ENCODE assay signal across 8 mouse cellular contexts in genomic region chr15:102106754-102107456, GRCm38 (mm10). TPM values are rescaled to one million over a fixed set of nuclear protein-coding genes. Genes with fewer than 3 reads are reported as not detected.
DNase-seq lines count a peak whose midpoint lies in the region; ATAC-seq and TF ChIP-seq lines count a peak whose summit lies in the region.

No protein-coding gene starts in this region.

- peak overlapping the region; percentile 48 for H3K4me3 ChIP-seq in hindbrain, embryonic 10.5 days
- peak overlapping the region; percentile 40 for H3K4me3 ChIP-seq in liver, embryonic 15.5 days (replicated peaks)
- peak overlapping the region; percentile 14 for H3K4me3 ChIP-seq in stomach, postnatal 0 days (ENCODE audit: low read depth, low read length)

- peaks cover 18% of the 10 kb centered on the region; the same call in 1 of the 2 replicates for H3K36me3 ChIP-seq in hindbrain, embryonic 10.5 days
- H3K36me3 ChIP-seq in liver, embryonic 15.5 days (replicated peaks) = no peaks in the 10 kb centered on the region; the same call in 1 of the 2 replicates
- peaks cover 25% of the 10 kb centered on the region; the same call in 1 of the 2 replicates for H3K36me3 ChIP-seq in stomach, postnatal 0 days (ENCODE audit: control insufficient read depth, insufficient read depth, low read length)

- no peak for TF ChIP-seq CTCF in stomach, postnatal 0 days (IDR thresholded peaks at IDR 0.05; ENCODE audit: low read depth)

- WGBS in hindbrain, embryonic 10.5 days = 8% methylated on average over 38 of the region's 38 CpGs
- WGBS in liver, embryonic 15.5 days (ENCODE audit: insufficient replicate concordance) = 25% methylated on average over 38 of the region's 38 CpGs
- 33% methylated on average over 38 of the region's 38 CpGs for WGBS in stomach, postnatal 0 days

- no peak for TF ChIP-seq EP300 in stomach, postnatal 0 days (optimal IDR thresholded peaks at IDR 0.05)

- H3K4me1 ChIP-seq in hindbrain, embryonic 10.5 days (replicated peaks) = peaks cover 78% of the 10 kb centered on the region
- peaks cover 47% of the 10 kb centered on the region for H3K4me1 ChIP-seq in liver, embryonic 15.5 days (replicated peaks)
- H3K4me1 ChIP-seq in stomach, postnatal 0 days (replicated peaks; ENCODE audit: control insufficient read depth, insufficient read depth) = peaks cover 14% of the 10 kb centered on the region

- H3K9me3 ChIP-seq in hindbrain, embryonic 10.5 days = no peaks in the 10 kb centered on the region
- no peaks in the 10 kb centered on the region for H3K9me3 ChIP-seq in liver, embryonic 15.5 days (replicated peaks)
- H3K9me3 ChIP-seq in stomach, postnatal 0 days (ENCODE audit: control insufficient read depth, low read length) = no peaks in the 10 kb centered on the region

- H3K27me3 ChIP-seq in hindbrain, embryonic 10.5 days (ENCODE audit: insufficient read depth, poor library complexity, severe bottlenecking) = peaks cover 66% of the 10 kb centered on the region
- peaks cover 60% of the 10 kb centered on the region for H3K27me3 ChIP-seq in liver, embryonic 15.5 days
- H3K27me3 ChIP-seq in stomach, postnatal 0 days (ENCODE audit: control insufficient read depth, insufficient read depth, low read length) = no peaks in the 10 kb centered on the region

- ATAC-seq in liver, embryonic 15.5 days (ENCODE audit: insufficient read depth) = no peak
- ATAC-seq in stomach, postnatal 0 days (ENCODE audit: low FRiP score, low TSS enrichment) = no peak

- peak overlapping the region; percentile 62 for H3K4me2 ChIP-seq in liver, embryonic 15.5 days
- H3K4me2 ChIP-seq in stomach, postnatal 0 days (replicated peaks; ENCODE audit: low read depth) = peak overlapping the region; percentile 50

- peak; percentile 54 for DNase-seq in adrenal gland, postnatal 25 days
- no peak for DNase-seq in adrenal gland, adult 18-20 months (ENCODE audit: low spot score in 2 of 2)
- peak; percentile 53 for DNase-seq in thymus, postnatal 4 days
- no peak for DNase-seq in thymus, postnatal 36 days
- DNase-seq in hindbrain, embryonic 10.5 days (ENCODE audit: low spot score) = peak; percentile 38
- peak; percentile 83 for DNase-seq in stomach, postnatal 0 days (ENCODE audit: low spot score)
- no peak for DNase-seq in left cerebral cortex, adult 18-20 months (ENCODE audit: low spot score in 2 of 2)

- no peak overlapping the region for H3K9ac ChIP-seq in liver, embryonic 15.5 days
- H3K9ac ChIP-seq in stomach, postnatal 0 days (ENCODE audit: low read length) = no peak overlapping the region

- H3K27ac ChIP-seq in hindbrain, embryonic 10.5 days = 0 out of 2 replicates have a peak overlapping the region, but pooled peaks have one; percentile 8
- H3K27ac ChIP-seq in liver, embryonic 15.5 days (replicated peaks) = no peak overlapping the region
- no peak overlapping the region for H3K27ac ChIP-seq in stomach, postnatal 0 days (replicated peaks)

RNA-seq across cellular contexts. Expression of gene Tns2, which starts 6.7 kb away (rescaled TPM):
- total RNA-seq in adrenal gland, postnatal 25 days (2021) = 75.2 and 78.7 TPM in 2 replicates
- total RNA-seq in adrenal gland, adult 18-20 months (2021) = 10 to 100 TPM; 76.9 to 89.5 TPM
- 11.8 and 13.8 TPM in 2 replicates for polyA plus RNA-seq in hindbrain, embryonic 10.5 days (2016; fragmentation: Nextera tagmentation; extraction: Ambion mirVana)
- polyA plus RNA-seq in liver, embryonic 15.5 days (2015; fragmentation: Nextera tagmentation; extraction: Ambion mirVana) = 4.7 and 5.4 TPM in 2 replicates
- polyA plus RNA-seq in stomach, postnatal 0 days (2015; fragmentation: Nextera tagmentation; extraction: Ambion mirVana) = 11.9 and 15.5 TPM in 2 replicates
- 10 to 100 TPM; 16.0 to 21.8 TPM for total RNA-seq in left cerebral cortex, adult 18-20 months (2021)

RNA-seq across cellular contexts. Expression of gene Spryd3, which starts 29.1 kb away (rescaled TPM):
- total RNA-seq in adrenal gland, postnatal 25 days (2021) = 29.4 and 40.3 TPM in 2 replicates
- 10 to 100 TPM; 33.0 to 36.9 TPM for total RNA-seq in adrenal gland, adult 18-20 months (2021)
- 14.6 and 17.6 TPM in 2 replicates for polyA plus RNA-seq in hindbrain, embryonic 10.5 days (2016; fragmentation: Nextera tagmentation; extraction: Ambion mirVana)
- polyA plus RNA-seq in liver, embryonic 15.5 days (2015; fragmentation: Nextera tagmentation; extraction: Ambion mirVana) = 12.9 and 14.6 TPM in 2 replicates
- polyA plus RNA-seq in stomach, postnatal 0 days (2015; fragmentation: Nextera tagmentation; extraction: Ambion mirVana) = 28.5 and 29.0 TPM in 2 replicates
- total RNA-seq in left cerebral cortex, adult 18-20 months (2021) = 100 to 1,000 TPM; 153 to 163 TPM

RNA-seq across cellular contexts. Expression of gene Eif4b, which starts 33.3 kb away (rescaled TPM):
- 244 and 270 TPM in 2 replicates for total RNA-seq in adrenal gland, postnatal 25 days (2021)
- 100 to 1,000 TPM; 197 to 252 TPM for total RNA-seq in adrenal gland, adult 18-20 months (2021)
- 80.4 and 122 TPM in 2 replicates for polyA plus RNA-seq in hindbrain, embryonic 10.5 days (2016; fragmentation: Nextera tagmentation; extraction: Ambion mirVana)
- 43.5 and 48.3 TPM in 2 replicates for polyA plus RNA-seq in liver, embryonic 15.5 days (2015; fragmentation: Nextera tagmentation; extraction: Ambion mirVana)
- 46.5 and 48.4 TPM in 2 replicates for polyA plus RNA-seq in stomach, postnatal 0 days (2015; fragmentation: Nextera tagmentation; extraction: Ambion mirVana)
- total RNA-seq in left cerebral cortex, adult 18-20 months (2021) = 100 to 1,000 TPM; 173 to 179 TPM

RNA-seq across cellular contexts. Expression of gene Igfbp6, which starts 37.3 kb away (rescaled TPM):
- 17.1 and 17.2 TPM in 2 replicates for total RNA-seq in adrenal gland, postnatal 25 days (2021)
- total RNA-seq in adrenal gland, adult 18-20 months (2021) = 10 to 100 TPM; 45.1 to 66.2 TPM
- polyA plus RNA-seq in hindbrain, embryonic 10.5 days (2016; fragmentation: Nextera tagmentation; extraction: Ambion mirVana) = 0.20 TPM in 1 of 2 replicates, not detected in the other
- 1.8 and 1.9 TPM in 2 replicates for polyA plus RNA-seq in liver, embryonic 15.5 days (2015; fragmentation: Nextera tagmentation; extraction: Ambion mirVana)
- 30.6 and 39.5 TPM in 2 replicates for polyA plus RNA-seq in stomach, postnatal 0 days (2015; fragmentation: Nextera tagmentation; extraction: Ambion mirVana)
- total RNA-seq in left cerebral cortex, adult 18-20 months (2021) = 10 to 100 TPM; 60.2 to 61.6 TPM

RNA-seq across cellular contexts. Expression of gene Soat2, which starts 43.4 kb away (rescaled TPM):
- 0.55 and 1.2 TPM in 2 replicates for total RNA-seq in adrenal gland, postnatal 25 days (2021)
- under 1 TPM; 0.26 to 0.56 TPM for total RNA-seq in adrenal gland, adult 18-20 months (2021)
- polyA plus RNA-seq in hindbrain, embryonic 10.5 days (2016; fragmentation: Nextera tagmentation; extraction: Ambion mirVana) = 0.35 and 0.38 TPM in 2 replicates
- 33.1 and 34.7 TPM in 2 replicates for polyA plus RNA-seq in liver, embryonic 15.5 days (2015; fragmentation: Nextera tagmentation; extraction: Ambion mirVana)
- 5.9 and 6.0 TPM in 2 replicates for polyA plus RNA-seq in stomach, postnatal 0 days (2015; fragmentation: Nextera tagmentation; extraction: Ambion mirVana)
- total RNA-seq in left cerebral cortex, adult 18-20 months (2021) = under 1 TPM in 1 of 2 experiments, not detected in 1; 0.30 TPM

Comparison
In these comparisons a context has a peak if more than half of its experiments do, and no peak if none do; other contexts are left out.
1. DNase-seq: peak in adrenal gland, postnatal 25 days (single experiment), thymus, postnatal 4 days (single experiment), hindbrain, embryonic 10.5 days (single experiment) and stomach, postnatal 0 days (single experiment); none in adrenal gland, adult 18-20 months (0 of 2), thymus, postnatal 36 days (0 of 2) and left cerebral cortex, adult 18-20 months (0 of 2).
2. Peak in every context shown above with its lines, with median percentiles within 50 percentile points of each other: H3K4me3 ChIP-seq.